Mouse (Mus musculus) hindbrain, embryonic 16.5 days (tissue): Measurements from ENCODE around the gene Cxcr1. TPM values are rescaled to one million over a fixed set of nuclear protein-coding genes. Genes with fewer than 3 reads are reported as not detected.

Experiments used
- ATAC-seq: fragments of 200-750 bp; cut with Nextera tagmentation; 2 replicates; pipeline ENCODE4 v1.8.0; 2017; ENCODE audit warnings: moderate TSS enrichment, moderate library complexity
- H3K27ac ChIP-seq: fragments of 300-500 bp; sonication (generic); 2 replicates; pipeline ENCODE4 v1.5.1; 2014; ENCODE audit warnings: low read depth, mild to moderate bottlenecking, control low read depth, low read length, moderate library complexity
- H3K27me3 ChIP-seq: fragments of 300-500 bp; sonication (generic); replicated peaks from 2 replicates; pipeline ENCODE4 v1.6.1; 2014; ENCODE audit warnings: low read length; ENCODE audit not compliant: control insufficient read depth, insufficient read depth
- H3K36me3 ChIP-seq: fragments of 300-500 bp; sonication (generic); 2 replicates; pipeline ENCODE4 v1.6.1; 2014; ENCODE audit warnings: mild to moderate bottlenecking, low read length, moderate library complexity, mixed read lengths; ENCODE audit not compliant: control insufficient read depth, insufficient read depth
- H3K4me1 ChIP-seq: fragments of 300-500 bp; sonication (generic); 2 replicates; pipeline ENCODE4 v1.6.1; 2014; ENCODE audit warnings: low read depth, low read length; ENCODE audit not compliant: control insufficient read depth, insufficient read depth
- H3K4me2 ChIP-seq: fragments of 300-500 bp; sonication (generic); 2 replicates; pipeline ENCODE4 v1.6.1; 2014; ENCODE audit warnings: mild to moderate bottlenecking, low read length, control low read depth, moderate library complexity
- H3K4me3 ChIP-seq: fragments of 300-500 bp; sonication (generic); 2 replicates; pipeline ENCODE4 v1.5.1; 2014; ENCODE audit warnings: mild to moderate bottlenecking, low read length, control low read depth, moderate library complexity
- H3K9ac ChIP-seq: fragments of 300-500 bp; sonication (generic); 2 replicates; pipeline ENCODE4 v1.6.1; 2014; ENCODE audit warnings: low read depth, mild to moderate bottlenecking, control low read depth, low read length, moderate library complexity
- H3K9me3 ChIP-seq: fragments of 300-500 bp; sonication (generic); 2 replicates; pipeline ENCODE4 v1.6.1; 2014; ENCODE audit warnings: mild to moderate bottlenecking, low read length, moderate library complexity; ENCODE audit not compliant: control insufficient read depth
- WGBS: fragments of 180-500 bp; shearing (Covaris S2); extraction: QIAGEN DNeasy Blood & Tissue Kit; methylation state at CpG from one replicate; pipeline ENCODE4 v1.1.7; 2014; 5-methylcytosine and 5-hydroxymethylcytosine counted together
- microRNA counts: library from miRNA; unstranded; fragments of <30 nt; microRNA quantifications from one replicate; lab custom pipeline; 2016
- microRNA-seq: library from miRNA; unstranded; fragments of <30 nt; microRNA quantifications from one replicate; pipeline ENCODE4, GENCODE M21; 2017
- polyA plus RNA-seq: library from polyadenylated mRNA; unstranded; fragments of >200 nt; fragmentation: Nextera tagmentation; extraction: Ambion mirVana; gene quantifications from 2 replicates; pipeline ENCODE4 v1.2.1, GENCODE M21; 2015

The Cxcr1 gene
- polyA plus RNA-seq, 1 experiment from 2014 or later: not detected

DNA sequence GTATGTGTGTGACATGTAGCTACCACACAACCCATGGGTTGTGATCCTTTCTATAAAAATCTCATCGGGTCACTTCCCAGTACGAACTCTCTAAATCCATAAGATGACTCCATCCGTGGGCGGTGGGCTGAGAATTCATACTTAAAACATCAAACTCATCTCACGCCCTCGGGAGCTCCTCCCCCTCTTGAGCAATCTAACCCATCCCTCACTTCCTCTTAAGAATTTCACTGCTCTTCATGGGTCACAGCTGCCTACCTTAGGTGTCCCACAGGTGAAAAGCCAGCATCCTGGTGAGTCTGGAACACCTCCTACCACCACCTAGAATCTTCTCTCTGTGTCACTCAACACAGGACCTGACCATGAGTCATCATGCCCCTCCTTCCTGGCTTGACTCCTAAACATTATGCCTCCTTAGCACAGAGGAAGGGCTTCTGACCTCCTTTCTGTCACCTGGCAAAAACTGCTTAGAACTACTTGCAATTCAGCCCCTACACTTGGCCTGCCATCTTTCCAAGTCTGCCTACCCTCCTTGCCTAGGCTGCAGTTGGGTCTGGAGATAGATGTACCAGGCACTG lies 38.9 kb downstream of the Cxcr1 start:
- no peaks in the 10 kb centered on the region for H3K9me3 ChIP-seq
- H3K9ac ChIP-seq: no peak overlapping the region
- 95% methylated on average over 6 of the region's 6 CpGs for WGBS
- H3K4me1 ChIP-seq: no peaks in the 10 kb centered on the region
- no peaks in the 10 kb centered on the region for H3K27me3 ChIP-seq
- no peak overlapping the region for H3K27ac ChIP-seq
- no peaks in the 10 kb centered on the region for H3K36me3 ChIP-seq
- H3K4me2 ChIP-seq: no peak overlapping the region
- ATAC-seq: no peak
- no peak overlapping the region for H3K4me3 ChIP-seq

DNA sequence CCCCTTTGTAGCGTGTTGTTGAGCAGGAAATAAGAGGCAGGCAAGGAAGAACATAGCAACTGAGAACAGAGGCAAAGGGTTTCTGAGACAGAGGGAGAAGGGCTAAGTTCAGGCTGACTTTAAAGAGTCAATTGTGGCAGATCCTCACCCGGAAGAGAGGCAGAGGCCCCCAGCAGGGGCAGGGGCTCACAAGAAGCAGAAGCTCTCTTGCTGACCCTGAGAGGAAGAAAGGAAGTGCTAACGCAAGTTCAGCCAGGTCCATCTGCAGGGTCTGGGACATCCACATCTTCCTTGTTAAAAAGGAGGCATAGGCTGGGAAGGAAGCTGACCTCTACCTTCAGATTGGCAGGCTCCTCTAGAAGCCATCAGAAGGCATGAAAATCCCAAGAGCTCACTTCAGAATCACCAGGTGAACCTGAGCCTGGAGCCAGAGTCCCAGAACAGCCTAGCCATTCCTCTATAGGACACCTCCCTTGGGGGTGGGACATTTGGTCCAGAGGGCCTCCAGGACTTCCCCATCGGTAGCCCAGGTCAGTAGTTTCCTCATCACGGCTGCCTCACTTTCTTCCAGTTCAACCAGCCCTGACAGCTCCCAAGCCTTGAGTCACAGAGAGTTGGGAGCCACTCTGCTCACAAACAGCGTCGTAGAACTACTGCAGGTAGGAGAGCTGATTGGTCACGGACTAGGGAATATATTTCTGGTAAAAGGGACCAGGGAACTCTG lies 40.8 kb downstream of the Cxcr1 start, which contains the start of gene Cxcr2:
Gene Cxcr2 (plus strand): TSS at position 529 of the 724 bp plus-strand sequence.
- 77% methylated on average over 8 of the region's 8 CpGs for WGBS
- H3K27ac ChIP-seq: no peak within 1 kb of the TSS
- ATAC-seq: no peak

DNA sequence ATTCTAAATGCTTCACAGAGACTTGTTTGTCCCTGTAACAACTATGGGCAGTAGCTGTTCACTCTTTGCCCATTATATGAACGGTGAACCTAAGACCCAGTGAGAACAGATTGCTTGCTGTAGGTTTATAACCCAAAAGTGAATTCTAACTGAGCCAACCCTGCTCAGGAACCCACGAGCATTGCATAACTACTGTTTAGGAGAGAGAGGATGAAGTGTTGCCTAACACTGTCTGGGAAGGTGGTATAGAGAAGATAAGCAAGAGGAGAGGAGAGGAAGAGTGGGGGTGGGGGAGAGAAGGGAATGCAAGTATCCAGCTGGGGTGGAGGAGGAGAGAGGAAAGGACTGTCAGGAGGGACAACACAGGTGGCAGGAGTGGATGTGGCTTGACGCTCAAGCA lies 43.3 kb downstream of the Cxcr1 start:
- Histone ChIP-seq H3K27ac (no peak overlapping the region), H3K27me3 (no peaks in the 10 kb centered on the region), H3K4me3 (no peak overlapping the region), H3K9me3 (no peaks in the 10 kb centered on the region), H3K4me1 (no peaks in the 10 kb centered on the region), H3K9ac (no peak overlapping the region), H3K36me3 (no peaks in the 10 kb centered on the region), H3K4me2 (no peak overlapping the region)
- 81% methylated on average over 3 of the region's 3 CpGs for WGBS
- ATAC-seq: no peak

More for the DNA sequence above, 40.8 kb downstream of the Cxcr1 start, which contains the start of gene Cxcr2:
- Histone ChIP-seq H3K4me2 (no peak within 1 kb of the TSS), H3K27me3 (no peaks in the 10 kb centered on the region), H3K9me3 (no peaks in the 10 kb centered on the region), H3K4me1 (no peaks in the 10 kb centered on the region), H3K36me3 (no peaks in the 10 kb centered on the region), H3K4me3 (no peak within 1 kb of the TSS), H3K9ac (no peak within 1 kb of the TSS)

DNA sequence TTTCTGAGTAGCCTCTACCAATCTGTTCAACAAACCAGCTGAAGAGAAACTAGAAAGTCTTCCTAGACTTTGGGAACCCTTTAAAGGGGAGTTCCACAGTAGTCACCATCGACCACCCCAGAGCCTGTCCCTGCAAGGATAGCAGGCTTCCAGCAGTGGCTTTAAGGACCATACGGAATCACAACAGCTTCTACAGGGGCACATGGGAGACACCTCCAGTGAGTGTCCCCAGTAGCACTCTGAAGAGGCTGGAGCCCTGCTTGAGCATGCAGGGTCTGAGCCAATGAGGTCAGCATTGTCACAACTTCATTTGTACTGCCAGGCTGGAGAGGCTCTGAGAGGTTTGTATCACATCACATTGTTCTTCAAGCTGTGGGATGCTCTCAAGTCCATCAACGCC lies 44.3 kb downstream of the Cxcr1 start:
- Histone ChIP-seq H3K36me3 (no peaks in the 10 kb centered on the region), H3K4me3 (no peak overlapping the region), H3K27ac (no peak overlapping the region), H3K27me3 (no peaks in the 10 kb centered on the region), H3K4me2 (no peak overlapping the region), H3K9ac (no peak overlapping the region), H3K4me1 (no peaks in the 10 kb centered on the region), H3K9me3 (no peaks in the 10 kb centered on the region)
- WGBS: 73% methylated on average over 3 of the region's 3 CpGs
- no peak for ATAC-seq

DNA sequence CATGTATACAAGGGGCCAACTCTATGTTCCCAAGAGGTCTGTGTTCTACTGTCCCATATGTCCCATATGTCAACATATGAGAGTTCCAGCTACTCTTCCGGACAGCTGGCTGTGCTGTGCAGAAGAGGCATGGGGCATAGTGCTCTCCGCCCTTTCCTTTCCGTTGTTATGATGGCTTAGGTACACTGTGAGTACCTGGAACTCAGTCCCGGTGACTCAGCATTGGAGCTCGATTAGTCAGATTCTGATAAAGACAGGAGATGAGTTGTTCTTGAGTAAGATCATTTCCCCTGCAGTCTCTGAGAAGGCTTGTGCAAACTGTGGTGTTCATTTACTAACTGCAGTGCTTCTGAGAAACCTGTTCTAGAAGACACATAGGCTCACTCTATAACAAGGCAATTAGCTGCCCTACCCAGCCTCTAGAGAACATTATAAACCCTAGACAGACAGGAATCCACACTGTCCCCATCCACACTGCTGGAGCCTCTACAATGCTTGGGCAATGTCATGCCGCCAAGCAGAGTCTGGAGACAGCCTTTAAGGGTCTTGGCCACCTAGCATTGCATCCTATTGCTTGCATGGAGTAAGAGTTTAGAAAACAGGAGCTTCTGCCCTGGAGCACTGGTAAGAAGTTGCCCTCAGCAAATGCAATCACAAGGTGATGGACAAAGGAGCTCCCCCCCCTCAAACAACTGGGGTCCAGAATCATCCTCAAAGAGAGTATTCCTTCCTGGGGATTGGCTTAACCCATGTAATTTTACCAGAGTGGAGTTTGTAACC lies 45.1 kb downstream of the Cxcr1 start:
- Histone ChIP-seq H3K27me3 (no peaks in the 10 kb centered on the region), H3K27ac (no peak overlapping the region), H3K4me3 (no peak overlapping the region), H3K9ac (no peak overlapping the region), H3K9me3 (no peaks in the 10 kb centered on the region), H3K4me2 (no peak overlapping the region), H3K36me3 (no peaks in the 10 kb centered on the region), H3K4me1 (no peaks in the 10 kb centered on the region)
- ATAC-seq: no peak
- WGBS: 89% methylated on average over 6 of the region's 6 CpGs

MicroRNA genes within 50 kb of the gene (microRNA counts, 519-probe panel; counts per million panel counts)
- microRNA mmu-miR-1928 (lab: Ali Mortazavi, UCI): 2,148 counts per million, percentile 38 among the panel's probes with 10 or more counts

Small RNAs within 50 kb of the gene (microRNA-seq; reads per million reads assigned to microRNA genes)
- not detected for gene Mir1928

Other genes with a start within 250 kb of the Cxcr1 start
- gene Tns1, start 70.2 kb downstream of the Cxcr1 start, polyA plus RNA-seq: 13.5 and 13.7 TPM in 2 replicates
- 0.14 and 0.35 TPM in 2 replicates for gene Rufy4, start 69.1 kb downstream of the Cxcr1 start, polyA plus RNA-seq
- gene Cxcr2, start 40.6 kb downstream of the Cxcr1 start, polyA plus RNA-seq: 0.05 and 0.10 TPM in 2 replicates
- gene Arpc2, start 41.5 kb upstream of the Cxcr1 start, polyA plus RNA-seq: 411 and 415 TPM in 2 replicates
- 0.20 TPM in 1 of 2 replicates, not detected in the other for gene Gpbar1, start 83.9 kb upstream of the Cxcr1 start, polyA plus RNA-seq
- gene Aamp, start 90.1 kb upstream of the Cxcr1 start, polyA plus RNA-seq: 237 and 241 TPM in 2 replicates
- gene Pnkd, start 90.3 kb upstream of the Cxcr1 start, polyA plus RNA-seq: 166 and 167 TPM in 2 replicates
- 11.7 and 12.2 TPM in 2 replicates for gene Tmbim1, start 111.0 kb upstream of the Cxcr1 start, polyA plus RNA-seq
- 2.2 and 2.8 TPM in 2 replicates for gene Catip, start 167.5 kb upstream of the Cxcr1 start, polyA plus RNA-seq
- 2.6 and 3.3 TPM in 2 replicates for gene Slc11a1, start 180.6 kb upstream of the Cxcr1 start, polyA plus RNA-seq
- 19.0 and 20.0 TPM in 2 replicates for gene Ctdsp1, start 196.9 kb upstream of the Cxcr1 start, polyA plus RNA-seq
- 0.19 and 0.22 TPM in 2 replicates for gene Vil1, start 214.7 kb upstream of the Cxcr1 start, polyA plus RNA-seq